Mouse (Mus musculus) frontal cortex, postnatal 25 days (tissue): ENCODE measurements around the gene 2210016L21Rik.

Experiments
- DNase-seq, 2 experiments: peaks; one replicate each; pipeline ENCODE4 v3.0.0; 2022; ENCODE audit warnings: low spot score in 2 of 2

Gene 2210016L21Rik

DNA sequence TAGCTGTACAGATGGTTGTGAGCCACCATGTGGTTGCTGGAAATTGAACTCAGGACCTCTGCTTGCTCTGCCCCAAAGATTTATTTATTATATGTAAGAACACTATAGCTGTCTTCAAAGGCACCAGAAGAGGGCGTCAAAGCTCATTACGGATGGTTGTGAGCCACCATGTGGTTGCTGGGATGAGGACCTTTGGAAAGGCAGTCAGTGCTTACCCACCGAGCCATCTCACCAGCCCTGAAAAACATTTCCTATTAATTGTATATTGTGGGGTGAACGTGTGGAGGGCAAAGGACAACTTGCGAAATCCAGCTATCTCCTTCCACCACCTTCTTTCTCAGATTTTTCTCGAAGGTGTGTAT, 36.9 kb downstream of the 2210016L21Rik start:
- DNase-seq, result no peak

- peak; percentile 41 to 77 for DNase-seq
Observed at GRCm38 (mm10) chr5:114979250-114980121, 37.5 kb downstream of the 2210016L21Rik start.

GRCm38 (mm10) chr5:114980122-114980748, 38.3 kb downstream of the 2210016L21Rik start:
- no peak for DNase-seq

DNA sequence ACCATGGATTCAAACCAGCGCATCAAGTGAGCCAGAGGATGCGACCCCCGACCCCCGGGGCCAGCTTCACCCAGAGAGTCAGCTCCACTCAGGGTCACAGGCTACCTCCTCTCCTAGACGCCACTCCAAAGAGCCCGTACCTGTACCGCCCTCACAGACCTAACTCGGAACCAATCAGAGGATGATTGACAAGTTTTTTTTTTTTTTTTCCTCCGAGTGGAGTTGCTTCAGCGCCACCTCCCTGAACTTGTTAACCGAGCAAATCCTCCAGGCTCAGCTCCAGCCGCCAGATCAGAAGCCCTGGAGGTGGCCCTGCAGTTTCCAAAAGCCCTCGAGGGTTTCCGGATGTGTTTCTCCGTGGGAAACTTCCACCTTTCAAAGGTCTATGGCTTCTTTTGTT, 40.0 kb downstream of the 2210016L21Rik start:
- no peak for DNase-seq

DNA sequence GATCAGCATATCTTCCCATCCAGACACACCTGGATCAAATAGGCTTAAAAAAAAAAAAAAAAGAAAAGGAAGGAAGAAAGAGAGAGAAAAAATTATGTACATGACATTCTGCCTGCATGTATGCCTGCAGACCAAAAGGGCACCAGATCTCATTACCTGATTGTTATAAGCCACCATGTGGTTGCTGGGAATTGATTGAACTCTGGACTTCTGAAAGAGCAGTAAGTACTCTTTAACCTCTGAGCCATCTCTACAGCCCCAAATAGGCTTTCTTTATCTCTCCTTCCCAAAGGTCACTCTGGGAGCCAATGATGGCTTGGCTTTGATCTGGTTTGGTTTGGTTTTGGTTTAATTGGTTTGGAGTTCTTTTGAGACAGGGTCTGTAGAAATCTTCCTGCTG, 43.1 kb downstream of the 2210016L21Rik start:
- no peak for DNase-seq

- no peak for DNase-seq
Observed at GRCm38 (mm10) chr5:114996447-114996846, 54.5 kb downstream of the 2210016L21Rik start.

- DNase-seq, result no peak
Observed at GRCm38 (mm10) chr5:114997327-114997726, 55.4 kb downstream of the 2210016L21Rik start.
